Mouse (Mus musculus): ENCODE data around the gene Hoxb4.

Gene Hoxb4

GRCm38 (mm10) chr11:96352691-96353521, 34.8 kb downstream of the Hoxb4 start:
- DNase-seq = no peak

- no peak for DNase-seq
Observed at GRCm38 (mm10) chr11:96353522-96353841, 35.4 kb downstream of the Hoxb4 start.

GRCm38 (mm10) chr11:96353939-96354338, 35.9 kb downstream of the Hoxb4 start:
- no peak for DNase-seq

- DNase-seq = no peak
Observed at GRCm38 (mm10) chr11:96354376-96354775, 36.3 kb downstream of the Hoxb4 start.

- DNase-seq = no peak
Observed at GRCm38 (mm10) chr11:96354801-96355311, 36.8 kb downstream of the Hoxb4 start.

- no peak for DNase-seq
Observed at GRCm38 (mm10) chr11:96363807-96364206, 45.7 kb downstream of the Hoxb4 start.

- no peak for DNase-seq
Observed at GRCm38 (mm10) chr11:96365441-96366091, 47.5 kb downstream of the Hoxb4 start, which contains the start of gene Hoxb1. Gene Hoxb1, plus strand, starts transcription at chr11:96365752.

- no peak for DNase-seq
Observed at GRCm38 (mm10) chr11:96366092-96367041, 48.3 kb downstream of the Hoxb4 start.

- DNase-seq = no peak
Observed at GRCm38 (mm10) chr11:96367141-96367540, 49.1 kb downstream of the Hoxb4 start.

GRCm38 (mm10) chr11:96368686-96369085, 50.6 kb downstream of the Hoxb4 start:
- no peak for DNase-seq

GRCm38 (mm10) chr11:96369140-96369539, 51.1 kb downstream of the Hoxb4 start:
- DNase-seq = no peak

Data from cerebellum, postnatal 36 days (tissue).